In the genomic region with DNA sequence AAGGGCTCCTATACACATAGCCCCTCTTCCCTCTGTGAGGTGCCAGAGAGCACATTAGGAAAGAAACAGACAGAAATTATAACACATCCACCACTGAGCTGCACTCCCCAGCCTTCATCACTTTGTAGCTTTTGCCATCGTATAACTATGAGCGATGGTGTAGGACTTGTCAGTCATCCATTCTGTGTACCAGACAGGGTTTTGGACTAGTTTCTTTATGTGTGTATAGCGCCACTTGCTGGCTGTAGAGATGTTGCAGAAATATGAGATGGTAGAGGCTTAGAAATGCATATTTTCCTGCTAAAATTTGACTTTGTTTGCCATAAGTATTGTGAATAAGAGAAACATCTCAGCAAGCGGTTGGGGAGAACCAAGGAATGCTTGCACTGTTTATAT, we compare ENCODE assay signal across 10 mouse cellular contexts. TPM values are rescaled to one million over a fixed set of nuclear protein-coding genes. Genes with fewer than 3 reads are reported as not detected.
DNase-seq lines count a peak whose midpoint lies in the region; ATAC-seq and TF ChIP-seq lines count a peak whose summit lies in the region.
"Had no signal": no experiment of that assay in that cellular context is flagged by ENCODE, and none has a peak within 500 bp of the region (broad histone marks: within the 10 kb centered on the region; RNA-seq: fewer than 3 reads in every experiment).

No protein-coding gene starts in this region.

- WGBS in forebrain, embryonic 13.5 days, result 30% methylated on average over 4 of the region's 4 CpGs
- 54% methylated on average over 4 of the region's 4 CpGs for WGBS in forebrain, embryonic 10.5 days
- WGBS in embryonic facial prominence, embryonic 14.5 days, result 32% methylated on average over 4 of the region's 4 CpGs
- whole genome bisulfite sequencing in kidney, postnatal 0 days, result 42% methylated on average over 4 of the region's 4 CpGs

- H3K4me1 ChIP-seq in forebrain, embryonic 13.5 days, result peaks cover 22% of the 10 kb centered on the region
- H3K4me1 ChIP-seq in forebrain, embryonic 10.5 days, result peaks cover 11% of the 10 kb centered on the region
- peaks cover 12% of the 10 kb centered on the region for H3K4me1 ChIP-seq in embryonic facial prominence, embryonic 14.5 days (ENCODE audit: control insufficient read depth, insufficient read depth, low read length)
- peaks cover 16% of the 10 kb centered on the region for H3K4me1 ChIP-seq in kidney, postnatal 0 days (replicated peaks; ENCODE audit: insufficient read depth, low read length)

- H3K36me3 ChIP-seq in forebrain, embryonic 13.5 days (ENCODE audit: poor library complexity, severe bottlenecking), result peaks cover 7% of the 10 kb centered on the region
- peaks cover 13% of the 10 kb centered on the region for H3K36me3 ChIP-seq in forebrain, embryonic 10.5 days (replicated peaks)
- H3K36me3 ChIP-seq in embryonic facial prominence, embryonic 14.5 days (ENCODE audit: control insufficient read depth, insufficient read depth, low read length), result 0 out of 2 replicates have a peak, but pooled peaks cover 7% of the 10 kb centered on the region
- peaks cover 6% of the 10 kb centered on the region; the same call in 1 of the 2 replicates for H3K36me3 ChIP-seq in kidney, postnatal 0 days (ENCODE audit: insufficient read depth, low read length)
- peaks cover 2% of the 10 kb centered on the region for H3K36me3 ChIP-seq in splenic B cell, adult 2 months (ENCODE audit: control insufficient read depth, insufficient read depth, low read length, poor library complexity, severe bottlenecking)

- no peak overlapping the region for H3K4me3 ChIP-seq in forebrain, embryonic 13.5 days
- H3K4me3 ChIP-seq in forebrain, embryonic 10.5 days, result no peak overlapping the region
- H3K4me3 ChIP-seq in embryonic facial prominence, embryonic 14.5 days (ENCODE audit: low read depth, low read length), result no peak overlapping the region
- no peak overlapping the region for H3K4me3 ChIP-seq in kidney, postnatal 0 days (replicated peaks; ENCODE audit: low read depth, low read length)
- H3K4me3 ChIP-seq: heart, embryonic 15.5 days had no signal

- no peak overlapping the region for H3K9ac ChIP-seq in forebrain, embryonic 13.5 days
- H3K9ac ChIP-seq in embryonic facial prominence, embryonic 14.5 days (ENCODE audit: low read depth, low read length), result no peak overlapping the region
- no peak overlapping the region for H3K9ac ChIP-seq in kidney, postnatal 0 days (ENCODE audit: low read depth, low read length)
- H3K9ac ChIP-seq: heart, embryonic 15.5 days had no signal

- peak; percentile 87 for TF ChIP-seq CTCF in kidney, postnatal 0 days (IDR thresholded peaks at IDR 0.05; ENCODE audit: low read depth)

- no peak for DNase-seq in forebrain, embryonic 10.5 days (ENCODE audit: extremely low spot score, low spot score)
- peak; percentile 86 for DNase-seq in 416B (ENCODE audit: low read depth)
- DNase-seq in adrenal gland, postnatal 25 days, result peak; percentile 18
- DNase-seq in embryonic facial prominence, embryonic 14.5 days (ENCODE audit: low spot score), result peak; percentile 83
- peak; percentile 73 for DNase-seq in kidney, postnatal 0 days (ENCODE audit: low spot score)
- DNase-seq in lung, postnatal 10 days, result peak; percentile 74
- DNase-seq in splenic B cell, adult 2 months (ENCODE audit: low read depth, low spot score), result peak; percentile 82

- H3K27ac ChIP-seq in forebrain, embryonic 13.5 days, result no peak overlapping the region
- no peak overlapping the region for H3K27ac ChIP-seq in forebrain, embryonic 10.5 days
- no peak overlapping the region; the same call in 1 of the 2 replicates for H3K27ac ChIP-seq in embryonic facial prominence, embryonic 14.5 days (replicated peaks; ENCODE audit: low read depth, low read length)
- no peak overlapping the region for H3K27ac ChIP-seq in kidney, postnatal 0 days
- H3K27ac ChIP-seq: heart, embryonic 15.5 days had no signal

- no peaks in the 10 kb centered on the region for H3K27me3 ChIP-seq in forebrain, embryonic 13.5 days
- H3K27me3 ChIP-seq in forebrain, embryonic 10.5 days (ENCODE audit: poor library complexity, severe bottlenecking), result no peaks in the 10 kb centered on the region
- no peaks in the 10 kb centered on the region for H3K27me3 ChIP-seq in embryonic facial prominence, embryonic 14.5 days (replicated peaks; ENCODE audit: control insufficient read depth, insufficient read depth, low read length)
- no peaks in the 10 kb centered on the region for H3K27me3 ChIP-seq in kidney, postnatal 0 days (ENCODE audit: insufficient read depth, low read length)
- H3K27me3 ChIP-seq in splenic B cell, adult 2 months (ENCODE audit: control insufficient read depth, insufficient read depth, low read length, poor library complexity, severe bottlenecking), result no peaks in the 10 kb centered on the region
- H3K27me3 ChIP-seq: heart, embryonic 15.5 days had no signal

- H3K9me3 ChIP-seq in forebrain, embryonic 13.5 days (replicated peaks), result no peaks in the 10 kb centered on the region
- no peaks in the 10 kb centered on the region for H3K9me3 ChIP-seq in forebrain, embryonic 10.5 days
- H3K9me3 ChIP-seq in embryonic facial prominence, embryonic 14.5 days (ENCODE audit: control insufficient read depth, low read length), result no peaks in the 10 kb centered on the region
- H3K9me3 ChIP-seq in kidney, postnatal 0 days (replicated peaks; ENCODE audit: low read length), result no peaks in the 10 kb centered on the region
- H3K9me3 ChIP-seq: heart, embryonic 15.5 days had no signal

- no peak overlapping the region for H3K4me2 ChIP-seq in forebrain, embryonic 13.5 days
- no peak overlapping the region for H3K4me2 ChIP-seq in embryonic facial prominence, embryonic 14.5 days (ENCODE audit: low read depth, low read length)
- no peak overlapping the region for H3K4me2 ChIP-seq in kidney, postnatal 0 days (ENCODE audit: low read length)
- H3K4me2 ChIP-seq: heart, embryonic 15.5 days had no signal

- ATAC-seq in forebrain, embryonic 13.5 days, result peak; percentile 45; the same call in 1 of the 2 replicates
- ATAC-seq in embryonic facial prominence, embryonic 14.5 days (ENCODE audit: low read depth), result no peak
- no peak for ATAC-seq in kidney, postnatal 0 days (replicated peaks; ENCODE audit: low FRiP score, low read depth)

RNA-seq across cellular contexts. Expression of gene Mlxip, which starts 42.2 kb away (rescaled TPM):
- 14.0 and 15.0 TPM in 2 replicates for polyA plus RNA-seq in forebrain, embryonic 13.5 days (2015; fragmentation: Nextera tagmentation; extraction: Ambion mirVana)
- 16.7 and 17.9 TPM in 2 replicates for polyA plus RNA-seq in forebrain, embryonic 10.5 days (2016; fragmentation: Nextera tagmentation; extraction: Ambion mirVana)
- 25.3 and 30.5 TPM in 2 replicates for total RNA-seq in adrenal gland, postnatal 25 days (2021)
- 17.7 and 18.8 TPM in 2 replicates for polyA plus RNA-seq in embryonic facial prominence, embryonic 14.5 days (2014; fragmentation: Nextera tagmentation; extraction: Ambion mirVana)
- polyA plus RNA-seq in kidney, postnatal 0 days (2015; fragmentation: Nextera tagmentation; extraction: Ambion mirVana), result 13.8 and 14.9 TPM in 2 replicates

RNA-seq across cellular contexts. Expression of gene Lrrc43, which starts 52.3 kb away (rescaled TPM):
- 0.25 and 0.31 TPM in 2 replicates for polyA plus RNA-seq in forebrain, embryonic 13.5 days (2015; fragmentation: Nextera tagmentation; extraction: Ambion mirVana)
- polyA plus RNA-seq in forebrain, embryonic 10.5 days (2016; fragmentation: Nextera tagmentation; extraction: Ambion mirVana), result not detected in 2 replicates
- not detected in 2 replicates for total RNA-seq in adrenal gland, postnatal 25 days (2021)
- 0.20 and 0.61 TPM in 2 replicates for polyA plus RNA-seq in embryonic facial prominence, embryonic 14.5 days (2014; fragmentation: Nextera tagmentation; extraction: Ambion mirVana)
- not detected in 2 replicates for polyA plus RNA-seq in kidney, postnatal 0 days (2015; fragmentation: Nextera tagmentation; extraction: Ambion mirVana)

RNA-seq across cellular contexts. Expression of gene Il31, which starts 52.5 kb away (rescaled TPM):
- not detected in 2 replicates for polyA plus RNA-seq in forebrain, embryonic 13.5 days (2015; fragmentation: Nextera tagmentation; extraction: Ambion mirVana)
- polyA plus RNA-seq in forebrain, embryonic 10.5 days (2016; fragmentation: Nextera tagmentation; extraction: Ambion mirVana), result not detected in 2 replicates
- not detected in 2 replicates for total RNA-seq in adrenal gland, postnatal 25 days (2021)
- not detected in 2 replicates for polyA plus RNA-seq in embryonic facial prominence, embryonic 14.5 days (2014; fragmentation: Nextera tagmentation; extraction: Ambion mirVana)
- not detected in 2 replicates for polyA plus RNA-seq in kidney, postnatal 0 days (2015; fragmentation: Nextera tagmentation; extraction: Ambion mirVana)
- polyA plus RNA-seq: heart, embryonic 15.5 days; neural tube, embryonic 14.5 days had no signal
